Mouse (Mus musculus) frontal cortex, adult 2 months (tissue): ENCODE data around the gene Olfr713. TPM values are rescaled to one million over a fixed set of nuclear protein-coding genes. Genes with fewer than 3 reads are reported as not detected.

Experiments
- DNase-seq, 2 experiments: peaks; one replicate each; pipeline ENCODE4 v3.0.0; 2022; ENCODE audit warnings: low spot score in 1 of 2; ENCODE audit errors: extremely low spot score in 1 of 2
- polyA plus RNA-seq: library from polyadenylated mRNA; depleted of rRNA; stranded (reverse); fragments of >200 nt; gene quantifications from 2 replicates; pipeline ENCODE4 v1.2.3, GENCODE M21; 2012; rRNA removed

Olfr713 gene
- not detected in 2 replicates for polyA plus RNA-seq

DNA sequence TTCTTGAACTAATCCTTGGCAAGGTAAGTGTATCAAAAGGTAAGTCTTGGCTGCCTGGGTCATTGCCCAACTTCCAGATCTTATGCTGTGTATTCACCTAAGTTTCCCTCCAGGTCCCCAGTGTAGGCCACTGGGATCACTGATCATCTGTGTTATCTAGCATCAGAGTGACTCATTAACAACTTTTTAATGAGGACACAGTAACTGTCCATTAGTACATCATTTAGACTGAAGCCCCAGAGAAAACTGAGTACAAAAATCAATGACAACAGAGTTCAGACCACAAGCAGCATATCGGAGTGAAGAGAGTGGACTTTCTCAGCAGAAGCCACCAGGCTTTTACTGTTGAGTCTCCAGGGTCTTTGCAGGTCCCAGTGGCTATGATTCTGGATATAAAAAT, at the start of gene Olfr713:
Gene Olfr713 (plus strand): TSS at position 301 of the 400 bp plus-strand sequence.
- DNase-seq: no peak

DNA sequence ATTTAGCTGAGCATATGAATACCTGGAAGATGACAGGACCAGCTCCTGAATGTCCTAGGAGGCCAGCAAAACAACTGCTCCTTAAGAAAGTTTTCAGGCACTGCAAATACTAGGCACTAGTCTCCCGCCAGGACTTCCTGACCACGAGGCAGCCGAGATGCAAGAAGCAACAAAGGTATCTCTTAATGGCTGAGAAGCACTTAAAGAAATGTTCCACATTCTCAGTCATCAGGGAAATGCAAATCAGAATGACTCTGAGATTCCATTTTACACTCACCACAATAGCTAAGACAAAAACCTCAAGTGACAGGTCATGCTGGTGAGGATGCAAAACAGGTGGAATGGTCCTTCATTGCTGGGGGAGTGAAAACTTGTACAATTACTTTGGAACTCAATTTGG, 45.7 kb upstream of the Olfr713 start:
- DNase-seq: no peak

DNA sequence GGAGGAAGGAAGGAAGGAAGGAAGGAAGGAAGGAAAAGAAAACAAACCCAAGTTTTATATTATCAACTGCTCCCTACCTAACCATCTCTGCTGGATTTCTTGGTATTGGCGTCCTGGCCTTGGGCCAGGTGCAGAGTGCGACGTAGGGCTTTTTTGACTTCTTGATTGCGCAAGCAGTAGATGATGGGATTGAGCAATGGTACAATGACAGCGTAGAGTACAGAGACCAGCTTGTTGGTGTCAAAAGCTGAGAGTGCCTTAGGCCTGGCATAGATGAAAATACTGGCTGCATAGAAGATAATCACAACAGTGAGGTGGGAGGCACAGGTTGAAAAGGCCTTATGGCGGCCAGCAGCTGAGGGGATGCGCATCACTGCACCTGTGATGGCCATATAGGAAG, 30.2 kb upstream of the Olfr713 start:
- no peak for DNase-seq

DNA sequence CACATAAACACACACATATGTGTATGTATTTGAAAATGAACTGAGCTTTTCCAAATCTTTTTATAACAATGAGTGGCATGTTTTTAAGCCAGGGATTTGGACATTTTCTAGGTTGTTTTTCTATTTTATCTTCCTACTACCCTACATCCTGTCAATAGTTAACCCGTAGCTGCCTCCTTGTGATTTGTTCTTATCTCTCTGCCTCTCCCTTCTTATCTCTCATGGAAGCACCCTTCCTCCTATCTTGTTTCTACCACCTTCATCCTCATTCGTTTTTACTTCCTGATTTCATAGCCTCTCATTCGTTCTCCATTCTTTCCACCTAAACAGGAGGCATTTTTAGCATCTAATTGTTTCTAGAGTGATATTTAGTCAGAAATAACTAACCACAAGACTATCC, 26.8 kb upstream of the Olfr713 start:
- DNase-seq: no peak

DNA sequence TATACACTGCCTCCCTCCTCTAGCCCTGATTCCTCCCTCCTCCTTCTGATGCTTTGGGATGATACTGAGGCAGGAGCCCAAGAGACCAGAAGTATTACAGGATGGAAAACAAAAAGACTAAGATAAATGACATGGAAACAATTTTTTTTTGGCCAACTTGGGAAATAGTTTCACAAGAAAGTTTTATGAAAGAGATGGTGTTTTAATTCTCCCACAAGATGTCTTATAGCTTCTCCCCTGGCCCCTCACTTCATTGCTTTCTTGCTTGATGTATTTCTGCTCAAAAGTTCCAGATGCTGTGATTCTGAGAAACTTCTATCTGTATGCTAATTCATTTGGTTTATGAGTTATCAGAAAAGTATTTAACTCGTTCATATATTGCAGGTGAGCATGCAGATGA, 25.0 kb upstream of the Olfr713 start, which contains the start of gene Olfr2:
Gene Olfr2 (minus strand): TSS at position 101 of the 400 bp plus-strand sequence.
- DNase-seq: no peak

DNA sequence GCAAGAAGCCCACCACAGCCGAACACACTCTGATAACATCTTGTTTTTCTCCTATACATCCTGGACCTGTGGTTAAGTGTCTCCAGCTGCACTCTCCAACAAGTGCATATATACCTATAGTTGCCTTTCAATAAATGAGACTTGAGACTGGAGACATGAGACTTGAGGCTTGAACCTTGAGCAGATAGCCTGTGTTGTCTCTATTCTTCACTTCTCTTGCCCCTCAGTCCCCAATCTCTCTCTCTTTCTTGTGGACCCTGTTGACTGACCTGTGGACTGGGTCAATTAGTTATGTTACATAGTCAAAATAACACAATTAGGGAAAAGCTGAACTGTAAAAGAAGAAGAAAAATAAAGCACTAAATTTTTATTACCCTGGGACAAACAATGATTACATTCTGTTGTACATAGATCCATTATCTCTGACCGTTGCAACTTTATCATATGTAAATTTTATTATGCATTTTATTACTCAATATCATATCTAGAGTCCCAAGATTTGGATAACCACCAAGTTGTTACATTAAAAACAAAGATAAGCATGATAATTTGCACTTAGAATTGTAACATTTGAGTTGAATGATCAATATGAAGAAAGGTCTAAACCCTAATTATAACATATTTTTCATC, 9.1 kb downstream of the Olfr713 start:
- DNase-seq: no peak

DNA sequence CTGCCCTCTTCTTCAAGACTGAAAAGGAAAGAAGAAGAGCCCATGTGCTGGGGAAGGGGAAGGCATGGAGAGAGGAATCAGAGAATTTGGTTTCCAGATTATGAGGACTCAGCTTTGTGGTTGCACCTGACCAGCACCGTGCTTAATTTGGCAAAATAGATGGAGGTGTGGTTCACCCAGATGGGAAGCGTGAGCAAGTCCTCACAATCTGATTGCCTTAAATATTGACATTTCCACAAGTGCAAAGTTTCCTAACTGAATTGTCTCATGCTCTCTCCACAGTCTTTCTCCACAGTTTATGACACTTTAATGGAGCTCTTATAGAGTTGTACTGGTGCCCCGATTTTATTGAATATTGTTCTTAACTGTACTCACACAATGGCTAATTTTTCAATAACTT, 12.2 kb downstream of the Olfr713 start:
- DNase-seq: no peak

DNA sequence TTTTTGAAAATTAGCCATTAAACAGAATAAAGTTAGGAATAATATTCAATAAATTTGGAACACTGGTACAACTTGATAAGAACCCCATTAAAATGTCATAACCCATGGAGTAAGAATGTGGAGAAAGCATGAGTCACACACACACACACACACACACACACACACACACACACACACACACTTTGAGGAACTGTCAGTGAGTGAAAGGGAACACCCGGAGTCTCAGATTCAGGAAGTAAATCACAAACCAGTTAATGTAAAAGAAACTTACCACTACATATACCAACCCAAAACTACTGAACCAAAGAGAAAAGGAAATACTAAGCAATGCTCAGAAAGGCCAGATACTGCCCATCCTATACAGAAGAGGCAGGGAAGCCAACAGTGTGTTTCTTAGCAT, 13.4 kb downstream of the Olfr713 start:
- no peak for DNase-seq

DNA sequence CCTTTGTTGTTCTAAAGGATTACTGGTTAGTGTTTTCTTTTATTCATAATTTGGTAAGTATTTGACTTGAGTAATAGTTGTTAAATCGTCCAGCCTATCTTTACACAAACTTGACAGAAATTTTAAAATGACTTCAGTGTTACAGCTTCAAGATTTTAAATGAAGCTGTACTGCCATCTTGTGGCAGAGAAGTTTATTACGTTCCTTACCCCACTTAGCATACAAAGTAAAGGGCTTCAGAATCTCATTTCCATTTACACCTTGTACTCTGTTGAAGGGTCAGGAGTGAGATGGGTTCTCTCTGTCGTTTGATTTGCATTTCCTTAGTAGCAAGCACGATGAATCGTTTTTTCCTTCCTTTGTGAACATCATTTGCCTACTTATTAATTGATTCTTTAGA, 14.9 kb downstream of the Olfr713 start:
- peak in 1 of 2 experiments; percentile 83 for DNase-seq

DNA sequence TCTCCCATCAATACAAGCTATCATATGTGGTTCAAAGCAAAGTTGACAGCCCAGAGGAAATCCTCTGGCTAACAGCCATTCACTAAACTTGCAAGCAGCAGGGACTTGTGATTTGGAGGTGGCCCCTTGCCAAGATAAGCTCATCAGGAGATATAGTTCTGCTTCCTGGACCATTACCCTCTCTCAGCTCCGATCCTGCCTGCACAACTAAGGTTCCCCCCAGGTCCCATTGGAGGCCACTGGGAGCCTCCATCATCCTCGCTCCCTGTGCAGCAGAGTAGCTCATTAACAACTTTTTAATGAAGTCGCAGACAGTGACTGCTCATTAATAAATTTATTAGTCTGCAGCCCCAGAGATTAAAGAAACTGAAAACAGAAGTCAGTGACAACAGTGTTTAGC, 16.6 kb downstream of the Olfr713 start:
- DNase-seq: no peak

DNA sequence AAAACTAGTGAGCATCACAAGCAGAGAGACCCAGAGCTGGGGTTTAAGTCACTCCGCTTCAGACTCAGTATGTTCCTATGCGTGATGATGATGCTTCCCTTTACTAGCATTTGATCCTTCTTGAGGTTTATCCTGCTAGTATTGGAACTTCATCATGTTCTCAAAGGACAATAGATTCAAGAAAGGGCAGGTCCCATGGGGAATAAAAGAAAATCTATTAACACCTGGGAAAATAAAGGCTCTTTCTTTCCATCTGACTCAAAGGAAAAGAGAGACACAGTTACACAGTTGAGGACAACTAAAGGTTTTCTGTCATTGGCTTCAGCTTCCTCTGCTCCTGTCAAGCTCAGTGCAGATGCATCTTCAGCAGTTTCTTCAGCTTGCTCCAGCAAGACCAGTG, 39.7 kb downstream of the Olfr713 start, which contains the start of gene Olfr714:
Gene Olfr714 (plus strand): TSS at position 301 of the 400 bp plus-strand sequence.
- DNase-seq: no peak

Other genes starting within 250 kb of the Olfr713 start
- gene Olfr699, start 238.0 kb upstream of the Olfr713 start, polyA plus RNA-seq: not detected in 2 replicates
- gene Olfr700, start 222.3 kb upstream of the Olfr713 start, polyA plus RNA-seq: not detected in 2 replicates
- gene Olfr701, start 217.0 kb upstream of the Olfr713 start, polyA plus RNA-seq: not detected in 2 replicates
- gene Olfr702, start 197.3 kb upstream of the Olfr713 start, polyA plus RNA-seq: not detected in 2 replicates
- gene Olfr703, start 187.8 kb upstream of the Olfr713 start, polyA plus RNA-seq: not detected in 2 replicates
- gene Olfr704, start 168.0 kb upstream of the Olfr713 start, polyA plus RNA-seq: not detected in 2 replicates
- not detected in 2 replicates for gene Olfr705, start 154.3 kb upstream of the Olfr713 start, polyA plus RNA-seq
- not detected in 2 replicates for gene Olfr706, start 143.0 kb upstream of the Olfr713 start, polyA plus RNA-seq
- gene Olfr707, start 129.9 kb upstream of the Olfr713 start, polyA plus RNA-seq: not detected in 2 replicates
- not detected in 2 replicates for gene Olfr1532-ps1, start 123.2 kb upstream of the Olfr713 start, polyA plus RNA-seq
- not detected in 2 replicates for gene Olfr709-ps1, start 99.0 kb upstream of the Olfr713 start, polyA plus RNA-seq
- not detected in 2 replicates for gene Olfr710, start 82.9 kb upstream of the Olfr713 start, polyA plus RNA-seq
- not detected in 2 replicates for gene Olfr6, start 67.2 kb upstream of the Olfr713 start, polyA plus RNA-seq
- gene Olfr711, start 55.7 kb upstream of the Olfr713 start, polyA plus RNA-seq: not detected in 2 replicates
- not detected in 2 replicates for gene Olfr2, start 25.1 kb upstream of the Olfr713 start, polyA plus RNA-seq
- gene Olfr714, start 39.8 kb downstream of the Olfr713 start, polyA plus RNA-seq: 0.04 TPM in 1 of 2 replicates, not detected in the other
- gene Olfr17, start 62.0 kb downstream of the Olfr713 start, polyA plus RNA-seq: not detected in 2 replicates
- not detected in 2 replicates for gene Olfr715b, start 79.2 kb downstream of the Olfr713 start, polyA plus RNA-seq
- gene Olfr715, start 99.9 kb downstream of the Olfr713 start, polyA plus RNA-seq: not detected in 2 replicates
- gene Olfr716, start 107.2 kb downstream of the Olfr713 start, polyA plus RNA-seq: not detected in 2 replicates
- gene Nlrp14, start 135.8 kb downstream of the Olfr713 start, polyA plus RNA-seq: not detected in 2 replicates
- not detected in 2 replicates for gene Rbmxl2, start 178.3 kb downstream of the Olfr713 start, polyA plus RNA-seq